Mouse (Mus musculus) urinary bladder, postnatal 0 days (tissue): ENCODE results near the gene Vmn2r124. TPM values are rescaled to one million over a fixed set of nuclear protein-coding genes. Genes with fewer than 3 reads are reported as not detected.

Source experiments
- polyA plus RNA-seq: library from polyadenylated mRNA; unstranded; fragments of >200 nt; fragmentation: Nextera tagmentation; extraction: Ambion mirVana; gene quantifications from 2 replicates; pipeline ENCODE4 v1.2.1, GENCODE M21; 2015

The Vmn2r124 gene
- polyA plus RNA-seq, result not detected in 2 replicates

GRCm38 (mm10) chr17:18049124-18049523 is at the start of gene Vmn2r124:
Gene Vmn2r124, plus strand, starts transcription at chr17:18049424.

GRCm38 (mm10) chr17:18021433-18021832 is 27.8 kb upstream of the Vmn2r124 start, which contains the start of gene Fpr-rs4:
Gene Fpr-rs4, plus strand, starts transcription at chr17:18021733.

DNA sequence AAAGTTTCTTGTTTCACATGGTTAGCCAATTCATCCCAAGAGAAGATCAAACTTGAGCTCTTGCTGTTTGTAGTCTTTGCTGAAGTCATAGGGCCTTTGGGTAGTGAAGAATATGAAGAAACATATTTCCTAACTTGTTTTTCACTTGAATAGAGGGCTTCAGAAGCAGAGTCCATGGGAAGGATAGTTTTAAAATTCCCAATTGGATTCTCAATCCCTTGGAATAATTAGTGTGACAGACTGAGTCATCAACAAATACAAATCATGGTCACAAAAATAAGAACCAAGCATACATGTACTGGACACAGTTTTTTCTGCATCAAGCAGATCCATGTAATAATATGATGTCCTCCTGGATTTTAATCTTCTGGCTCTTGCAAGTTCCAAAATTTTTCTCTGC is 35.5 kb downstream of the Vmn2r124 start, which contains the start of gene Vmn2r91:
Gene Vmn2r91, plus strand, starts transcription at position 301 of the 400 bp plus-strand sequence.

Other genes starting within 250 kb of the Vmn2r124 start
- gene Spaca6, start 222.3 kb upstream of the Vmn2r124 start, polyA plus RNA-seq, result 17.1 and 18.1 TPM in 2 replicates
- 8.1 and 12.4 TPM in 2 replicates for gene Has1, start 194.2 kb upstream of the Vmn2r124 start, polyA plus RNA-seq
- gene Fpr1, start 165.5 kb upstream of the Vmn2r124 start, polyA plus RNA-seq, result 0.75 and 5.9 TPM in 2 replicates
- 0.58 and 2.4 TPM in 2 replicates for gene Fpr2, start 161.6 kb upstream of the Vmn2r124 start, polyA plus RNA-seq
- gene Fpr3, start 161.6 kb upstream of the Vmn2r124 start, polyA plus RNA-seq, result not detected in 2 replicates
- not detected in 2 replicates for gene Fpr-rs4, start 27.7 kb upstream of the Vmn2r124 start, polyA plus RNA-seq
- not detected in 2 replicates for gene Vmn2r91, start 35.6 kb downstream of the Vmn2r124 start, polyA plus RNA-seq
- gene Vmn2r92, start 102.5 kb downstream of the Vmn2r124 start, polyA plus RNA-seq, result not detected in 2 replicates
- gene Vmn2r94, start 228.3 kb downstream of the Vmn2r124 start, polyA plus RNA-seq, result not detected in 2 replicates
- not detected in 2 replicates for gene Vmn2r93, start 248.7 kb downstream of the Vmn2r124 start, polyA plus RNA-seq